Mouse (Mus musculus): ENCODE data around the gene Metrnl. TPM values are rescaled to one million over a fixed set of nuclear protein-coding genes. Genes with fewer than 3 reads are reported as not detected.

Gene Metrnl
- polyA plus RNA-seq, 1 experiment from 2014 or later, result 12.8 TPM

DNA sequence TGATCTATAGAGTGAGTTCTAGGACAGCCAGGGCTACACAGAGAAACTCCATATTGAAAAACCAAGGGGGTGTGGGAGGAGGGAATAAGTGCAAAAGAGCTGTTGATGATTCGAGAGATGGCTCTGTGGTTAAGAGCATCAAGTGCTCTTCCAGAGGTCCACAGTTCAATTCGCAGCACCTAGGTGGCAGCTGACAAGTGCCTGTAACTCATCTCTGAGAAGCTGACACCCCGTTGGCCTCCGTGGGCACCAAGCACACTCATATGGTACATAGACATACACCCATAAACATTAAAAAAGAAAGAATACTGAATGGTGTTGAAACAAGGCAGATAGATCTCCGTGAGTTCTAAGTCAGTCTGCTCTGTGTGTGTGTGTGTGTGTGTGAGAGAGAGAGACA lies 32.6 kb upstream of the Metrnl start:
- H3K9me3 ChIP-seq (replicated peaks), result no peaks in the 10 kb centered on the region
- WGBS, result 89% methylated on average over 5 of the region's 5 CpGs
- DNase-seq (ENCODE audit: low spot score), result no peak

DNA sequence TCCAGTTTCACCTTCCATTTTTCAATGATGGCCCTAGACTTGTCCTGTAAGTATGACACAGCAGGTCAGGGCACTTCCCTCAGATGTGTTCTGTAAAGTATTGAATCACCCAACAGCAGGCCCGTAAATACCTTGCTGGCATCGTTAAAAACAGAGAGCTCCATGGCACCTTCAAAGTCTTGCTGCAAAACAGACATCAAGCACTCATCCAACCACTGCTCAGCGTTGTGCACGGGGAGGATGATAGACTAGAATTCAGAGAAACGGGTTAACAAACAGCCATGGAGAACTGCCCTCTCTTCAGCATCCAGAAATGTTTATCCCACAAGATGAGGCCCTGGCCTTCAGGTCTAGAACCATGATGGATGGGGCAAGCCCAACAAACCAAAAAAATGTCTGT lies 30.4 kb upstream of the Metrnl start:
- 91% methylated on average over 5 of the region's 5 CpGs for WGBS
- no peak overlapping the region for H3K27ac ChIP-seq (replicated peaks)
- H3K4me3 ChIP-seq, result no peak overlapping the region
- peaks cover 5% of the 10 kb centered on the region; the same call in 1 of the 2 replicates for H3K36me3 ChIP-seq
- H3K27me3 ChIP-seq (ENCODE audit: low read depth, poor library complexity, severe bottlenecking), result no peaks in the 10 kb centered on the region
- no peak for DNase-seq (ENCODE audit: low spot score)
- H3K9me3 ChIP-seq (replicated peaks), result peaks cover 2% of the 10 kb centered on the region; the same call in 1 of the 2 replicates
- peaks cover 20% of the 10 kb centered on the region for H3K4me1 ChIP-seq

More for the DNA sequence above, 32.6 kb upstream of the Metrnl start:
- peaks cover 14% of the 10 kb centered on the region for H3K36me3 ChIP-seq
- H3K4me3 ChIP-seq, result no peak overlapping the region
- H3K4me1 ChIP-seq, result peaks cover 19% of the 10 kb centered on the region
- H3K27ac ChIP-seq (replicated peaks), result no peak overlapping the region
- no peaks in the 10 kb centered on the region for H3K27me3 ChIP-seq (ENCODE audit: low read depth, poor library complexity, severe bottlenecking)

DNA sequence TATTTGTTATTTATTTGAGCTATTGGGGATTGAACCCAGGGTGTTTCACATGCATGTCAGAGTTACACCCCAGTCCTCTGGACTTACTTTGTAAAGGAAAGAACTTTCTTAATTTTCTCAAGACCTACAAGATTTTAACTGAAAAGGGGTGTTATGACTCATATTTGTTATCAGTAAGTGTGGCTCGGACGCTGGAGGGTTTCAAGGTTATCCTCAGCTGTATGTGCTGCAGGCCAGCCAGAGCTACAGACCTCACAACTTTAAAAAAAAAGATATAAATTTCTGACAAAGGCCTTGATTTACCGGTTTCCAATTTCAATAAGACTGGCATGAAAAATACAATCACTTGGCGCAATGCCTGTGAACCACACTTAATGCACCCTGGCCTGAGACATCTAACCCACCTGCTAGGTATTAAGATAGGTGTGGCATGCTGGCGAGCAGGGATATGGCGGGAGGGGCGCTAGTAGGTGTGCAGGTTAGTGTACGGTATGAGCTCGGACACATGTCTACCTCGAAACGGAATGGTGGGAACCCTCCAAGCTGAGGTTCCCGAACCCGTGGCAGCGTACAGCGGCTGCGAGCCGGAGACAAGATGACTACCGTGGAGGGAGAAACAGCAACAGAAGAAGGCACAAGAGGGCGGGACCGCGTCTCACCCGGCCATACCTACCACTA lies 28.9 kb upstream of the Metrnl start:
- Histone ChIP-seq H3K9me3 (replicated peaks) (peaks cover 6% of the 10 kb centered on the region; the same call in 1 of the 2 replicates), H3K27me3 (ENCODE audit: low read depth, poor library complexity, severe bottlenecking) (no peaks in the 10 kb centered on the region), H3K4me3 (peak overlapping the region; percentile 69), H3K4me1 (peaks cover 20% of the 10 kb centered on the region), H3K27ac (replicated peaks) (peak overlapping the region; percentile 91), H3K36me3 (peaks cover 4% of the 10 kb centered on the region; the same call in 1 of the 2 replicates)
- WGBS, result 5% methylated on average over 22 of the region's 22 CpGs
- no peak for DNase-seq (ENCODE audit: low spot score)

DNA sequence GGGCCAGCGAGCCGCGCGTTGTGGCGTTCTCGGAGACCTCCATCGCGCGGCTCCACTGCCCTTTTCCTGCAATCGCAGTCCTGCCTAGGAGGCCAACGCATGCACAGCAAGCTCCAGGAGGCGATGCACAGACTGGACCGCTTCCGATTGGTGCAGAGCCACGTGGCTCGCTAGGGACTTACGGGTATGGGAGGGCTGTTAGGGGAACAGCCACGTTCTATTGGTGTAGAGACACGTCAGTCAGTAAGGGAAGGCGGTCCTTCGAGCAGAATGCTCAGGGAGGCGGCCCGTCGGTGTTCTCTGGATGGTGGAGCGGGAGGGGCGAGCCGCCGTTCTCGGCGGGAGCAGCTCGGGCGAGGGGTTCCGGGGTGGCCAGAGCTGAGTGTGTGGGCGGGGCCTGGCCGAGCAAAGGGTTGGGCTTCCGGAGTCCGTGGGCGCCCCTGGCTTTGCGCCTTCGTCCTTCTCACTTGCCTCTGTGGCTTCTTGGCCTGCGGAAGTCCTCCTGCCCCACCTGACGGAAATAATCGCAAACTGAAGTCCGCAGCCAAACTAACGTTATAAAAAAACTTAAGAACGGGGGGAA lies 28.3 kb upstream of the Metrnl start, which contains the start of gene B3gntl1:
Gene B3gntl1, minus strand, starts transcription at position 164 of the 583 bp plus-strand sequence.
- peaks cover 20% of the 10 kb centered on the region for H3K4me1 ChIP-seq
- peak within 1 kb of the TSS; percentile 91 for H3K27ac ChIP-seq (replicated peaks)
- no peaks in the 10 kb centered on the region for H3K27me3 ChIP-seq (ENCODE audit: low read depth, poor library complexity, severe bottlenecking)
- H3K36me3 ChIP-seq, result no peaks in the 10 kb centered on the region
- H3K9me3 ChIP-seq (replicated peaks), result peaks cover 6% of the 10 kb centered on the region; the same call in 1 of the 2 replicates
- peak; percentile 98 for DNase-seq (ENCODE audit: low spot score)
- peak within 1 kb of the TSS; percentile 69 for H3K4me3 ChIP-seq
- under 1% methylated on average over 46 of the region's 46 CpGs for WGBS

DNA sequence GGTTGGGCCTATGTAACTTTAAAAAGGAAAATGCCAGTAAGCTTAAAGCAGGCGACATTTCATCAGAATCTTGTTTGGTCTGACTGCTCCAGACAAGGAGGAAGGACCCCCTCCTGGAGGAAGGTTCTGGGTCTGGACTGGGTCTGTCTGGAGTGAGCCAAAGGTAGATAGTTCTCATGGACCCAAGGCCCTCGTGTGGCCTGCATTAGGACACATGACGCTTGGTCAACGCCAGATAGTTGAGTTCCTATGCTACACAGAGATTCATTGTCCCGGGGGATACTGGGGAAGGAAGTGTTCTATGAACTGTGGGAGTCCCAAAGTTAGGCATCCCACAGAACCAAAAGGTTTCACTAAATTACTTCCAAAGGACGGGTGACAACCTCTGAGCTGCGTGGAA lies 27.7 kb upstream of the Metrnl start:
- Histone ChIP-seq H3K36me3 (no peaks in the 10 kb centered on the region), H3K4me1 (peaks cover 20% of the 10 kb centered on the region), H3K9me3 (replicated peaks) (peaks cover 6% of the 10 kb centered on the region; the same call in 1 of the 2 replicates), H3K4me3 (peak overlapping the region; percentile 69), H3K27me3 (ENCODE audit: low read depth, poor library complexity, severe bottlenecking) (no peaks in the 10 kb centered on the region), H3K27ac (replicated peaks) (peak overlapping the region; percentile 91)
- no peak for DNase-seq (ENCODE audit: low spot score)
- 82% methylated on average over 7 of the region's 7 CpGs for WGBS

DNA sequence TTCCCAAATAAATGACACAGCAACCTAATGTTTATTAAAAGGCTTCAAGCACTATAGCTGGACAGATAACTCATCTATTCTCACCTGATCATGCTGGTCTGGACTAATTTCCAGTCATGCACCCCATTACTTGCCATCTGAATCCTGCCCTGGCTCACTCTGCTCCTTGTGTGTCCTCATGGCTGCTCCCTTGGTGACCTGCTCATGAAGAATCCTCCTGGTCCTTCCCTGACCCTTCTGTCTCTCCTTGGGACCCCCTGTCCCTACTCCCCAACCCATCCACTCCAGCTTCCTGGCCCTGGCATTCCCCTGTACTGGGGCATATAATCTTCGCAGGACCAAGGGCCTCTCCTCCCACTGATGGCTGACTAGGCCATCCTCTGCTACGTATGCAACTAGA lies 24.5 kb upstream of the Metrnl start:
- DNase-seq (ENCODE audit: low spot score), result no peak
- Histone ChIP-seq H3K27me3 (ENCODE audit: low read depth, poor library complexity, severe bottlenecking) (no peaks in the 10 kb centered on the region), H3K4me1 (peaks cover 15% of the 10 kb centered on the region), H3K36me3 (no peaks in the 10 kb centered on the region), H3K9me3 (replicated peaks) (peaks cover 6% of the 10 kb centered on the region; the same call in 1 of the 2 replicates), H3K27ac (replicated peaks) (no peak overlapping the region), H3K4me3 (no peak overlapping the region)
- 87% methylated on average over 2 of the region's 2 CpGs for WGBS

DNA sequence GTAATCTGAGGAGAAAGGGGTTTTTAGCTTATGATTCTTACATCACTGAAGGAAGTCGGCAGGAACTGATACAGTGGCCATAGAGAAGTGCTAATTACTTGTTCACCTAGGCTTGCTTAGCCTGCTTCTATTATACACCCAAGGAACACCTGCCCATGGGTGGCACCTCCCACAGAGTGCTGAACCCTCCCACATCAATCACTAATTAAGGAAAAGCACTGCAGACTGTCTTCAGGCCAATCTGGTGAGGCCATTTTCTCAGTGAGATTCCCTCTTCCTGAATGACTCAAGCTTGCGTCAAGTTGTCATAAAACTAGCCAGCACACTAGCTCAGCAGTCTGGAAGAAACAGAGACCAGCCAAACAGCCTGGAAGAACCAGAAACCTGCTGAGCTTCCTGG lies 21.8 kb upstream of the Metrnl start:
- H3K4me1 ChIP-seq, result 0 out of 2 replicates have a peak, but pooled peaks cover 3% of the 10 kb centered on the region
- no peaks in the 10 kb centered on the region for H3K27me3 ChIP-seq (ENCODE audit: low read depth, poor library complexity, severe bottlenecking)
- peaks cover 6% of the 10 kb centered on the region; the same call in 1 of the 2 replicates for H3K9me3 ChIP-seq (replicated peaks)
- no peaks in the 10 kb centered on the region for H3K36me3 ChIP-seq
- no peak for DNase-seq (ENCODE audit: low spot score)
- H3K4me3 ChIP-seq, result no peak overlapping the region
- WGBS, result 90% methylated on average over 2 of the region's 2 CpGs
- no peak overlapping the region for H3K27ac ChIP-seq (replicated peaks)

DNA sequence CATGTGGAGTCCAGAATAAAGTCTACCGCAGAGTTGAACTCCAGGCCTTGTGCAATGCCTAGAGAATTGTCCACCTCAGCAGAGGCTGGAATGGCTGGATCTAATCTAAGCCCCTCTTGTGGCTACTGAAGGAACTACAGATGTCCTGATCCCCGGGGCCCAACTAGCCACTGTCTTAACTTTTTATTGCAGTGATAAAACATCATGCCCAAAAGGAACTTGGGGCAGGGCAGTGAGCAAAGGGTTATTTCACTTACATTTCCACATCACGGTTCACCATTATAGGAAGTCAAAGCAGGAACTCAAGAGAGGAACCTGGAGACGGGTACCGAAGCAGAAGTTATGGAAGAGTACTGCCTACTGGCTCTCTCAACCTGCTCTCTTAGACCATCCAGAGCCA lies 20.6 kb upstream of the Metrnl start:
- Histone ChIP-seq H3K4me1 (0 out of 2 replicates have a peak, but pooled peaks cover 3% of the 10 kb centered on the region), H3K36me3 (no peaks in the 10 kb centered on the region), H3K4me3 (no peak overlapping the region), H3K9me3 (replicated peaks) (peaks cover 5% of the 10 kb centered on the region; the same call in 1 of the 2 replicates), H3K27me3 (ENCODE audit: low read depth, poor library complexity, severe bottlenecking) (no peaks in the 10 kb centered on the region), H3K27ac (replicated peaks) (no peak overlapping the region)
- 77% methylated on average over 5 of the region's 5 CpGs for WGBS
- DNase-seq (ENCODE audit: low spot score), result no peak

DNA sequence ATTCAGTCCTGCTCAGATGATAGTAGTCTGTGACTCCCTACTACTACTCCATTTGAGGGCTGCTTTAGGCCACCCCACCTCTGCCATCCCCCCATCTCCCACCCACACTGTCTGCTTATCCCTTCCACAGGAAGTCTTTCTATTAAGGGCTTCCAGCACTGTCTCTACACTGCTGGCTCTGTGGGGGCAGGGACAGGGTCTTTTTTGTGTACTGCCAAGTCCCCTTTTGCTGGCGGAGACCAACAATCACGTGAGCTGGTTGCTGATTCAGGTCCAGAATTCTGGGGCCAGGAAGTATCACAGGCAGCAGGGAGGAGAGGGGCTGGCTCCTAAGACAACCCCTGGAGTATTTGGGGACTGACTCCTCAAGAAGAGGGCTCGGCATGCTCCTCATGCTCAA lies 18.1 kb upstream of the Metrnl start:
- Histone ChIP-seq H3K9me3 (replicated peaks) (no peaks in the 10 kb centered on the region), H3K4me1 (0 out of 2 replicates have a peak, but pooled peaks cover 3% of the 10 kb centered on the region), H3K36me3 (no peaks in the 10 kb centered on the region), H3K4me3 (no peak overlapping the region), H3K27ac (replicated peaks) (no peak overlapping the region), H3K27me3 (ENCODE audit: low read depth, poor library complexity, severe bottlenecking) (no peaks in the 10 kb centered on the region)
- 75% methylated on average over 3 of the region's 3 CpGs for WGBS
- DNase-seq (ENCODE audit: low spot score), result no peak

DNA sequence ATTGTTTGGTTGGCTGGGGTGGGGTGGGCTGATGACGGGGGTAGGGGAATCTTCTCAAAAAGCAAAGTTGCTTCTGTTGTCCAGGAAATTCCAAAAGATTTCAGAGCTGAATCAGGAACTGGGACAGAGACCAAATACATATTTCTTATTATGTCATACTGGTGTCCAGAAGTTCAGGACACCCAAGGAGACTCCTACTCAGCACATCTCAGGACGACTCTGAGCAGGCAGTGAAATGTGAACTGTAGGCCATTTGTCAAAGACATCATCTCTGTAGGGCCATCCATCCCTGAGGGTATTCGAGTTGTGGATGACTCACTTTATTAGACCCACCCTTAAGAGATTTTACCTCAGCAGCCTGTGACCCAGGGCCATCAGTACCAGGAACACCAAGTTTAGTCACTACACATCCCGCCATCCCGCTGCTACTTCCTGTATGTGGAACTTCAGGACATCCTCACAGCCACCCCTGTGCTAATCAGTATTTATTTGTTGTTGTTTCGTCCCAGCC lies 15.8 kb upstream of the Metrnl start:
- Histone ChIP-seq H3K4me3 (no peak overlapping the region), H3K27ac (replicated peaks) (no peak overlapping the region), H3K4me1 (0 out of 2 replicates have a peak, but pooled peaks cover 3% of the 10 kb centered on the region), H3K9me3 (replicated peaks) (no peaks in the 10 kb centered on the region), H3K27me3 (ENCODE audit: low read depth, poor library complexity, severe bottlenecking) (no peaks in the 10 kb centered on the region), H3K36me3 (no peaks in the 10 kb centered on the region)
- DNase-seq (ENCODE audit: low spot score), result no peak
- 74% methylated on average over 6 of the region's 6 CpGs for WGBS

DNA sequence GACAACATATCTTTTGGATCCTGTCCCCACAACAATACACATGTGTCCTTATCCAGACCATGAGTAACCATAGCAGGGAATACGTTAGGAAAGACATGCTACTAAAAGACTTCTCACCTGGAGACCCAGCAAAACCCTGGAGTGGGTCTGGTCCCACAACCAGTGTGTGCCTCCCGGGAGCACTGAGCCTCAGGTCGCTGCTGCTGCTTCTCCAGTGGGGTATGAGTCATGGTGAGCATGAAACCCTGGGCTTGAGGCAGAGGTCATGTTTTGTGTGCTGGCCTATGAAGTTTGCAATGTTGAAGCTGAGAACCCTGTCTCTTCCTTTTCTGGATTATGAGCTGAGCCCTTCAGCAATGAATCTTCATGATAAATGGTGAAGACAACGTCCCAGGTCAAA lies 15.3 kb upstream of the Metrnl start:
- 92% methylated on average over 4 of the region's 4 CpGs for WGBS
- DNase-seq (ENCODE audit: low spot score), result no peak
- H3K36me3 ChIP-seq, result no peaks in the 10 kb centered on the region
- no peaks in the 10 kb centered on the region for H3K9me3 ChIP-seq (replicated peaks)
- no peak overlapping the region for H3K27ac ChIP-seq (replicated peaks)
- no peaks in the 10 kb centered on the region for H3K27me3 ChIP-seq (ENCODE audit: low read depth, poor library complexity, severe bottlenecking)
- H3K4me1 ChIP-seq, result 0 out of 2 replicates have a peak, but pooled peaks cover 3% of the 10 kb centered on the region
- no peak overlapping the region for H3K4me3 ChIP-seq

DNA sequence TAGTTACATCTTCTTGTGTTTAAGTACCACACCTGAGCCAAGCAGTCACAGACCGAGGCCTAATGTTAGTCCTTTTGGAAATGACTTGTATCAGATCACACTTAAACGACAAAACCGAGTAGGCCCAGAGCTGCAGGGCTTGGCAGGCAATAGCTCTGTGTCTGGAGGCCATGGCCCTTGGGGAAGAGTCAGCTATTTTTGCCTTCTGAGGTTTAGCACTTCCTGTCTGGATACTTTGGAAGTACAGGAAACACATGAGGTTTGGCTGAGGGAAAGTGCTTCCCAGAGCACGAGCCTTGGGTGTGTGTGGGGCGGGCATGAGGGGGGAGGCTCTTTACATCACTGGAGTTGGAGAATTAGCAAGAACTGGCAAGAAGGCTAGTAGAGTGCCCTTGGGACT lies 14.7 kb upstream of the Metrnl start:
- Histone ChIP-seq H3K36me3 (no peaks in the 10 kb centered on the region), H3K4me3 (no peak overlapping the region), H3K4me1 (0 out of 2 replicates have a peak, but pooled peaks cover 3% of the 10 kb centered on the region), H3K27ac (replicated peaks) (no peak overlapping the region), H3K9me3 (replicated peaks) (no peaks in the 10 kb centered on the region), H3K27me3 (ENCODE audit: low read depth, poor library complexity, severe bottlenecking) (no peaks in the 10 kb centered on the region)
- WGBS, result 80% methylated on average over 5 of the region's 5 CpGs
- DNase-seq (ENCODE audit: low spot score), result no peak

DNA sequence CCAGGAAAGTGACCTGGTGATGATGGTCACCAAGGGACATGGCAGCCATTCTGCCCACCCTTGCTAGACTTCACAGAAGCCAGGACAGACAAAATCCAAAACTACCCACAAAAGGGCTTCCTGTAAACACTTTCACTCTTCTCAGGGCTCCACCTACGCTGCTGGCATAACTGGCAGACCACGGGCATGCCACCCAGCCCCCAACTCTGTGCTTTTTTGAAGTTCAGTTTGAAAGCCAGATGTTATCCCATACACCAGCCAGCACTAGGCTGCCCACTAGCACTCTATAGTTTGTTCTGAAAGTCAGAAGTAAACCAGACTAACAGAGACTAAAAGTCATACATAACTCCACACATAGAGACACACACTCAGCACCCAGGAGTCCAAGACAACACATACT lies 13.3 kb upstream of the Metrnl start:
- H3K4me1 ChIP-seq, result 0 out of 2 replicates have a peak, but pooled peaks cover 3% of the 10 kb centered on the region
- no peak overlapping the region for H3K4me3 ChIP-seq
- no peak for DNase-seq (ENCODE audit: low spot score)
- no peak overlapping the region for H3K27ac ChIP-seq (replicated peaks)
- H3K36me3 ChIP-seq, result no peaks in the 10 kb centered on the region
- H3K9me3 ChIP-seq (replicated peaks), result no peaks in the 10 kb centered on the region
- no peaks in the 10 kb centered on the region for H3K27me3 ChIP-seq (ENCODE audit: low read depth, poor library complexity, severe bottlenecking)
- 83% methylated on average over 2 of the region's 2 CpGs for WGBS

Data from midbrain, embryonic 10.5 days (tissue).